Mouse (Mus musculus) forebrain, embryonic 13.5 days (tissue): ENCODE measurements at regions not wholly inside any gene's neighbourhood (a gene's known extent, or its start where the extent isn't known, plus 50 kb on each side); places are given as distances from the start of the nearest gene placed in this dataset.

Source experiments
- ATAC-seq: fragments of 200-750 bp; cut with Nextera tagmentation; 2 replicates; pipeline ENCODE4 v1.8.0; 2017
- H3K27ac ChIP-seq: fragments of 300-500 bp; sonication (generic); 2 replicates; pipeline ENCODE4 v1.5.1; 2015; ENCODE audit warnings: inconsistent platforms, mild to moderate bottlenecking, moderate library complexity
- H3K27me3 ChIP-seq: fragments of 300-500 bp; sonication (generic); 2 replicates; pipeline ENCODE4 v1.6.1; 2015; ENCODE audit warnings: mild to moderate bottlenecking, inconsistent platforms
- H3K36me3 ChIP-seq: fragments of 300-500 bp; sonication (generic); 2 replicates; pipeline ENCODE4 v1.6.1; 2015; ENCODE audit warnings: mild to moderate bottlenecking, inconsistent platforms; ENCODE audit not compliant: poor library complexity, severe bottlenecking
- H3K4me1 ChIP-seq: fragments of 300-500 bp; sonication (generic); 2 replicates; pipeline ENCODE4 v1.6.1; 2015; ENCODE audit warnings: inconsistent platforms
- H3K4me2 ChIP-seq: fragments of 300-500 bp; sonication (generic); 2 replicates; pipeline ENCODE4 v1.6.1; 2015; ENCODE audit warnings: inconsistent platforms, mild to moderate bottlenecking, moderate library complexity
- H3K4me3 ChIP-seq: fragments of 300-500 bp; sonication (generic); 2 replicates; pipeline ENCODE4 v1.5.1; 2015; ENCODE audit warnings: mild to moderate bottlenecking, inconsistent platforms
- H3K9ac ChIP-seq: fragments of 300-500 bp; sonication (generic); 2 replicates; pipeline ENCODE4 v1.6.1; 2015; ENCODE audit warnings: mild to moderate bottlenecking, inconsistent platforms
- H3K9me3 ChIP-seq: fragments of 300-500 bp; sonication (generic); replicated peaks from 2 replicates; pipeline ENCODE4 v1.6.1; 2016; ENCODE audit warnings: inconsistent platforms
- WGBS: fragments of 180-500 bp; shearing (Covaris S2); methylation state at CpG from one replicate; pipeline ENCODE4 v1.1.7; 2015; 5-methylcytosine and 5-hydroxymethylcytosine counted together

- ATAC-seq, result no peak
- no peaks in the 10 kb centered on the region for H3K36me3 ChIP-seq
- no peaks in the 10 kb centered on the region for H3K27me3 ChIP-seq
- H3K4me3 ChIP-seq, result no peak overlapping the region
- no peaks in the 10 kb centered on the region for H3K9me3 ChIP-seq
- H3K4me2 ChIP-seq, result no peak overlapping the region
- no peaks in the 10 kb centered on the region for H3K4me1 ChIP-seq
- no peak overlapping the region for H3K27ac ChIP-seq
- 82% methylated on average over 5 of the region's 5 CpGs for WGBS
- H3K9ac ChIP-seq, result no peak overlapping the region
Observed at GRCm38 (mm10) chr9:33289381-33289780, 653.4 kb downstream of the Ets1 start.

DNA sequence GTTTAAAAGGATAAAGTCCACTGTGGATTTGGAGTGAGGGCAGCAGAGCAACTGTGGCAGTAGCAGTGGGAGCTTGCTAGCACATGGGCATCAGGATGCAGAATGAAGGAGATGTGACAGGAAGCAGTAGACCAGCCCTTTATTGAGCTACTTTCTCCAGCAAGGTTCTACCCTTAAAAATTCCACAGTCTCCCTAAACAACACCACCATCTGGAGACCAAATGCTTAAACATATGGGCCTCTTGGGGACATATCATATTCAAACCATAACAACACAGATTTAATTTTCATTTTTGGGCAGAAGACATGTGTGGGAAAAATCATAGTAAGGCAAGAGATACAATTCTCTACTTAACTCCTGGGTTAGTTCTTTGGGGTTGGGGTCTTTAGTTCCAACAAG is 656.1 kb downstream of the Ets1 start:
- Histone ChIP-seq H3K9me3 (no peaks in the 10 kb centered on the region), H3K4me2 (no peak overlapping the region), H3K36me3 (no peaks in the 10 kb centered on the region), H3K4me1 (no peaks in the 10 kb centered on the region), H3K27me3 (no peaks in the 10 kb centered on the region), H3K4me3 (no peak overlapping the region), H3K9ac (no peak overlapping the region), H3K27ac (no peak overlapping the region)
- ATAC-seq, result no peak

- no peak overlapping the region for H3K4me3 ChIP-seq
- no peaks in the 10 kb centered on the region for H3K27me3 ChIP-seq
- H3K36me3 ChIP-seq, result no peaks in the 10 kb centered on the region
- H3K9ac ChIP-seq, result no peak overlapping the region
- no peak overlapping the region for H3K4me2 ChIP-seq
- no peaks in the 10 kb centered on the region for H3K4me1 ChIP-seq
- 24% methylated on average over 2 of the region's 2 CpGs for WGBS
- H3K9me3 ChIP-seq, result no peaks in the 10 kb centered on the region
- H3K27ac ChIP-seq, result no peak overlapping the region
- no peak for ATAC-seq
Observed at GRCm38 (mm10) chr9:33295925-33296324, 659.9 kb downstream of the Ets1 start.

DNA sequence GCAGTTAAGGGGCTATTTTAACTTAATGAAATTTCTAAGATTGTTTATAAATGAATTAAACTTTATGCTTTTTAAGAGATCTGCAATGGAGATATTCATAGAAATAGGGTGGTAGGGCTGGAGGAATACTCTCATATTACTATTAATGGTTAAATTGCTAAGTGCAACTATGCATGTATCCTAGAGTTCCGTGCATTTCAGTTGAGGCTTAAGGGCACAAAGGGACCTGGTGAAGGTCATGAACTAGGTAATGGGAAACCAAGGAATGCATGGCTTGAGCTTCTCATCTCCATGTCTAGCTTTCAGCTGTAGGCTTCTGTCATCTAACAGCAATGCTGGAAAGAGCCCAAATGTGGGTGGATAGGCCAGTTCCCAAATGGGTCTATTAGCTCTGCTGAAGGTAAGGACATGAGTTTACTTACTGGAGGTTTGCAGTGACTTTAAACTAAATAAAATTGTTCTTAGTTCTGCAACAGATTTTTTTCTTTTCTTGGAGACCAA is 683.6 kb downstream of the Ets1 start:
- H3K4me2 ChIP-seq, result no peak overlapping the region
- no peak overlapping the region for H3K4me3 ChIP-seq
- H3K4me1 ChIP-seq, result no peaks in the 10 kb centered on the region
- no peaks in the 10 kb centered on the region for H3K36me3 ChIP-seq
- H3K9me3 ChIP-seq, result no peaks in the 10 kb centered on the region
- no peak overlapping the region for H3K27ac ChIP-seq
- H3K27me3 ChIP-seq, result no peaks in the 10 kb centered on the region
- 100% methylated on average over 1 of the region's 1 CpGs for WGBS
- no peak for ATAC-seq
- H3K9ac ChIP-seq, result no peak overlapping the region

DNA sequence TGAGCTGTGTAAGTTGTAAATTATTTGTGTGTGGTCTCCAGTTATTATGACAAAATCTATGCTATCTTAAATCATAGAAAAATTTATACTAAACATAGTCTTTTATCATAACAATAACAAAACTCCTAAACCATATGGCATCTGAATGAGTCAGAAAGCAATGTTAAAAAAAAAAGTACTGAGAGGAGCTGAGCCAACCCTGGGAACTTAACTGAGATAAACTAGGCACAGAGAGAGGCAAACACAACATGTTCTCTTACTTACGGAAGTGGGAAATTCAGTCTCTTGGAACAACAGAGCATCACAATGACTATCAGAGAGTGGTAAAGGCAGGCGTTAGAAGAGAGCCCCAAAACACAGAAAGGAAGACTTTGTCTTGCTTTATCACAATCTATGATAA is 691.7 kb downstream of the Ets1 start:
- no peaks in the 10 kb centered on the region for H3K36me3 ChIP-seq
- no peak overlapping the region for H3K9ac ChIP-seq

DNA sequence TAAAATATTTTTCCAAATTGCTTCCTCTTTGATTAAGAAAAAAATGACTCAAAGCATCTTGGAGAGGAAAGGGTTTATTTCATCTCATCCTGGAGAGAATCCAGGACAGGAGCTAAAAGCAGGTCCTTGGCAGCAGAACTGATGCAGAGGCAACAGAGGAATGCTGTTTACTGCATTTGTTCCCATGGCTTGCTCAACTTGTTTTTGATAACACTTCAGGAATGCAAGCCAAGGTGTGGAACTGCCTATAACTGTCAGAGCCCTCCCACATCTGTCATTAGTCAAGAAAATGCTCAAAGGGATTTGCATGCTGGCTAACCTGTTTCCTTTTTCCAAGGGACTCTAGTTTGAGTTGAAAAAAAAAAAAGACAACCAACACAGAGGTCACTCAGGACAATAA is 714.2 kb downstream of the Ets1 start:
- Histone ChIP-seq H3K27me3 (no peaks in the 10 kb centered on the region), H3K27ac (no peak overlapping the region), H3K4me1 (no peaks in the 10 kb centered on the region), H3K9ac (no peak overlapping the region), H3K36me3 (no peaks in the 10 kb centered on the region), H3K4me2 (no peak overlapping the region), H3K4me3 (no peak overlapping the region), H3K9me3 (no peaks in the 10 kb centered on the region)
- ATAC-seq, result no peak

More for the DNA sequence above, 691.7 kb downstream of the Ets1 start:
- Histone ChIP-seq H3K4me1 (no peaks in the 10 kb centered on the region), H3K27ac (no peak overlapping the region), H3K27me3 (no peaks in the 10 kb centered on the region), H3K4me2 (no peak overlapping the region), H3K9me3 (no peaks in the 10 kb centered on the region), H3K4me3 (no peak overlapping the region)
- 83% methylated on average over 2 of the region's 2 CpGs for WGBS
- no peak for ATAC-seq

GRCm38 (mm10) chr9:33356621-33357020 is 720.6 kb downstream of the Ets1 start:
- Histone ChIP-seq H3K4me1 (no peaks in the 10 kb centered on the region), H3K27ac (no peak overlapping the region), H3K4me3 (no peak overlapping the region), H3K9ac (no peak overlapping the region), H3K9me3 (no peaks in the 10 kb centered on the region), H3K27me3 (no peaks in the 10 kb centered on the region), H3K4me2 (no peak overlapping the region), H3K36me3 (no peaks in the 10 kb centered on the region)
- no peak for ATAC-seq
- 90% methylated on average over 2 of the region's 2 CpGs for WGBS

DNA sequence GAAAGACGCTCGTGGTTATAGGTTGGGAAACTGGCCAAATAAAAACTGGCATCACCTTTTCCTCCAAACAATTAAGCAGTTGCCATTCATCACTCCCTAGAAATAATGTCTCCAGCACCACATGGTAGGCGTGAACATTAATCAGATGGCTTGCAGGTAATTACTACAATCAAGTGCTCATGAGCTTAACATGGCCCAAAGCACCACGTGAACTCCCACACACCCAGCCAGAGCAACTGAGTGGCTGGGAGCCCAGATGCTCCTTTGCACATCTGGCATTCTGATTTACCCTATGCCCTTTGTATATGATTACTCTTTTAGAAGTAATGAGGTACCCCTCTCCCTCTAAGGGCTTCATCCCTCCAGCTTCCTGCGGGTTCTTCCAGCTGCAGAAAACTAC is 724.9 kb downstream of the Ets1 start:
- Histone ChIP-seq H3K36me3 (no peaks in the 10 kb centered on the region), H3K4me3 (no peak overlapping the region), H3K9me3 (no peaks in the 10 kb centered on the region), H3K4me1 (no peaks in the 10 kb centered on the region), H3K9ac (no peak overlapping the region), H3K27me3 (no peaks in the 10 kb centered on the region), H3K4me2 (no peak overlapping the region), H3K27ac (no peak overlapping the region)
- 68% methylated on average over 5 of the region's 5 CpGs for WGBS
- no peak for ATAC-seq

GRCm38 (mm10) chr9:33389170-33389569 is 753.1 kb downstream of the Ets1 start:
- Histone ChIP-seq H3K9ac (no peak overlapping the region), H3K4me3 (no peak overlapping the region), H3K27me3 (no peaks in the 10 kb centered on the region), H3K27ac (no peak overlapping the region), H3K4me1 (no peaks in the 10 kb centered on the region), H3K36me3 (no peaks in the 10 kb centered on the region), H3K4me2 (no peak overlapping the region), H3K9me3 (no peaks in the 10 kb centered on the region)
- no peak for ATAC-seq

DNA sequence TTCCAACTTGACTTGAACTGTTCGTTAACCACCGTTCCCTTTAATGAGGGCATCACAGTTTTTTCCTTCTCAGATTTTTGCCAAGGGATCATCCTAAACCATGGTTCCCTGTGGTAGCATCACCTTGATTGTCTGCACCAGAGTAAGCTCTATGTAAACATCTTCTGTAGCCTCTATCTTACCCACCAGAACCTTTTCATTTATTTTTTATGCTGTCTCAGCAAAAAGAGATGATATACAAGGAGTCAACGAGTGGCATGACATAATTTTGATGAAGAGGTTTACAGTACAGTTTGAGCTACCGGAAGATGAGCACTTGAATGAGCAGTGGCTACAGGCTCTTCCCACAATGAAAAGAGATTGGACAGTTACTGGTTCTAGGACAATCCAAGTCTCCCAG is 768.7 kb downstream of the Ets1 start:
- no peak for ATAC-seq
- no peaks in the 10 kb centered on the region for H3K36me3 ChIP-seq
- H3K27me3 ChIP-seq, result no peaks in the 10 kb centered on the region
- WGBS, result 93% methylated on average over 4 of the region's 4 CpGs
- H3K9me3 ChIP-seq, result no peaks in the 10 kb centered on the region; the same call in 1 of the 2 replicates
- no peak overlapping the region for H3K4me2 ChIP-seq
- H3K27ac ChIP-seq, result no peak overlapping the region
- H3K4me1 ChIP-seq, result no peaks in the 10 kb centered on the region
- no peak overlapping the region for H3K9ac ChIP-seq
- no peak overlapping the region for H3K4me3 ChIP-seq

DNA sequence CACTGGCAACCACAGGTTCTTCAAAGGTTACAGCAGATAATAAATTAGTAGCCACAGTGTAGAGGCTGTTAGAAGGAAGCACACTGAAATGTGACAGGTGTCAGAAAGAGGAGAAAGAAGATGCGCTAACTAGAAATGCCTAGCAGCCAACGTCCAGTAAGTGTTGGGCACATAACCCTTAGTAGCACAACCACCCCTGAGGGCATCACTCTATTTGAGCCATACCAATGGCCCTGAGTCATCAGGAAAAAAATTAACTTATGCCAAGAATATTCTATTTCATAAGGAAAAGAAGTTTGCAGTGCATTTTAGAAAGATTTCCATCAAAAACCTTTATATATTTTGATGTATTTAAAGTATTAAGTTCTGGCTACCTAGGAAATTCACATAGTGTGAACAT is 771.5 kb downstream of the Ets1 start:
- no peaks in the 10 kb centered on the region; the same call in 1 of the 2 replicates for H3K9me3 ChIP-seq
- H3K36me3 ChIP-seq, result no peaks in the 10 kb centered on the region
- 95% methylated on average over 2 of the region's 2 CpGs for WGBS
- no peak overlapping the region for H3K4me2 ChIP-seq
- H3K4me1 ChIP-seq, result no peaks in the 10 kb centered on the region
- no peak overlapping the region for H3K4me3 ChIP-seq
- no peak overlapping the region for H3K9ac ChIP-seq
- no peaks in the 10 kb centered on the region for H3K27me3 ChIP-seq
- ATAC-seq, result no peak
- H3K27ac ChIP-seq, result no peak overlapping the region

GRCm38 (mm10) chr9:33423781-33424180 is 787.8 kb downstream of the Ets1 start:
- Histone ChIP-seq H3K4me2 (no peak overlapping the region), H3K27ac (no peak overlapping the region), H3K9me3 (no peaks in the 10 kb centered on the region), H3K36me3 (no peaks in the 10 kb centered on the region), H3K4me1 (peaks cover 11% of the 10 kb centered on the region), H3K4me3 (no peak overlapping the region), H3K27me3 (no peaks in the 10 kb centered on the region), H3K9ac (no peak overlapping the region)
- WGBS, result 16% methylated on average over 2 of the region's 2 CpGs
- ATAC-seq, result peak; percentile 91

DNA sequence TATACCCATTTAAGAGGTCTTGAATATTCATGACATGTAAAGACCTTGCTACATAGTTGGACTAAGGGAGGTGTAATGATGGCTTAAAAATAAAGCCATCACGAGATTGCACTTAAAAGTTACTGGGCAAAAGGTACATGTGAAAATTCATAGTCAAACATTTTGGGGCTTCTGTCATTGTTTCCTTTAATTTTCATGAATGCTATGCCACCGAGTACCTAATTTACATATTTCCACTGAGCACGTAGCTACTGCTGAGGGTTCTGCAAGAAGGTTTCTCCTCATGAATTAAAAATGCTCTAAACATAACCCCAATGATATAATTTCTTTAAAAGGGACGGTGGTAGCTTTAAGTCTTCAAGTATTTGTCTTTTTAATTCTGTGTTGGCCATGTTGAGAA is 800.4 kb downstream of the Ets1 start:
- no peak overlapping the region for H3K4me3 ChIP-seq
- ATAC-seq, result no peak
- no peak overlapping the region for H3K4me2 ChIP-seq
- H3K9ac ChIP-seq, result no peak overlapping the region
- no peaks in the 10 kb centered on the region for H3K9me3 ChIP-seq
- WGBS, result 84% methylated on average over 4 of the region's 4 CpGs
- no peaks in the 10 kb centered on the region for H3K36me3 ChIP-seq
- H3K27ac ChIP-seq, result no peak overlapping the region
- no peaks in the 10 kb centered on the region for H3K27me3 ChIP-seq
- no peaks in the 10 kb centered on the region for H3K4me1 ChIP-seq
